Mouse (Mus musculus) induced T-regulatory cell, adult 2 months (primary cell): ENCODE measurements at regions not wholly inside any gene's neighbourhood (a gene's known extent, or its start where the extent isn't known, plus 50 kb on each side); places are given as distances from the start of the nearest gene placed in this dataset.
A peak's percentile ranks its signal among the peaks of the same experiment; 100 is the strongest.
"Not testable (repeated sequence)": the region's sequence is repeated elsewhere in the genome, so short reads cannot be mapped to it uniquely, and the experiment has no call there.

Source experiments
- DNase-seq: peaks from one replicate; pipeline ENCODE4 v3.0.0-alpha.2; 2012; ENCODE audit warnings: low read depth

DNA sequence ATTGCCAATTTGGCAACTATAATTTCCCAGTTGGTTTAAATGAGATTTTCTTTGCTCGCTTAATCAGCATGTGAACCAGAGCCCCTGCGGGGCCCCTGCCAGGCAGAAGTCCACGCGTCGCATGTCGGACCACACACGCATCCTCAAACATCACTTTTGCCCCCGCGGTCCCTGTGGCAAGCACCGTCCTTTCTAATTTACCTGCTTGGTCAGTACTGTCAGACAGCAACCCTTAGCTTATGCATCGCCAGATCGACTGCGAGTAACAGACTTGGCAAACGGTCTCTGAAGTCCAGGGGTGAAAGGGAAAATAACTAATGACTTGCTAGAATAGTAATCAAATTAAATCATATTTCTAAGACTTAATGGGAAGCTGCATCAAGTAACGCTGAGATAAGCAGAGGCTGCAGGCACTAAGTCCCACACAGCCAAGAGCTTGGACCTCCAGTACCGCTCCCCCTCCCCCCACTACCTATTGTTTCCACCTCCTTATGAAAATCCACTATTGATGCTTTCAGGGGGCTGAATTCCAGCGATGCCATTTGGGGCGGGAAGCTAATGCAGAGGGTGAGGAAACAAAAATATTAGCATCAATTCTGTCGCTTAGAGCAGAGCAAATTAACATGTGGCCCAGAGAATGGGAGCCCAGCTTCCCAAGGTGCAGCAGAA, 142.0 kb upstream of the Cntnap4 start:
- DNase-seq: no peak

DNA sequence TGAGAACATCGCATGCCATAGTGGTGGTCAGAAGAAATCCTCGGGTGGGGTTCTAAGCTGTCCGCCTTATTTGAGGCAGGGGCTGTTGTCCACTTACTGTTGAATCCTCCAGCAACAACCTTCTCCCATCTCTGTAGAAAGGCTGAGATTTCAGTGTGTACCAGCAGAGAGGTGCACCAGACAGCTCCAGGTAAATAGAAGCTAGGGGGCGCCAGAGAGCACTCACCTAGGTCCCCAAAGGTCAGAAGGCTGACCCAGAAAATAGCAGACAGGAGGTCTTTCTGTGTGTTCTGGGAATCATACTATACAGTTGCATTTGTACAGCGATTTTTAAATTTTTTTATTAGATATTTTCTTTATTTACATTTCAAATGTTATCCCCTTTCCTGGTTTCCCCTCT, 157.9 kb upstream of the Cntnap4 start:
- no peak for DNase-seq

DNA sequence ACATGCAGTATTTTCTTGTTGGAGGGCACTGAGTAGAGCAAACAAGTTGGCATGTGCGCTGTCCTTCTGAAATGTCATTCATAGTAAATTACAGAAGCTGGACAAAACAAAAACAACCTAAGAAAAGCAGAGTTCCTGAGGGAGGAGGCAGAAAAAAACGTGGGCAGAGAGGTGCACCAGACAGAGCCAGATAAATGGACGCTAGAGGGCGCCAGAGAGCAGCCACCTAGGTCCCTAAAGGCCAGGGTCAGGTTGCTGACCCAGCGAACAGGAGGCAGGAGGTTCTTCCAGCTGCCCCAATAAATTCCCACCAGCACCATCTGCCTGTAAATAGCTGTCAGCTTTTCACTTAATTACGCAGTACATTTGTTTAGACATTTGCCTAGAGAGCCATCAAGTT, 158.6 kb upstream of the Cntnap4 start:
- peak; percentile 4 for DNase-seq

DNA sequence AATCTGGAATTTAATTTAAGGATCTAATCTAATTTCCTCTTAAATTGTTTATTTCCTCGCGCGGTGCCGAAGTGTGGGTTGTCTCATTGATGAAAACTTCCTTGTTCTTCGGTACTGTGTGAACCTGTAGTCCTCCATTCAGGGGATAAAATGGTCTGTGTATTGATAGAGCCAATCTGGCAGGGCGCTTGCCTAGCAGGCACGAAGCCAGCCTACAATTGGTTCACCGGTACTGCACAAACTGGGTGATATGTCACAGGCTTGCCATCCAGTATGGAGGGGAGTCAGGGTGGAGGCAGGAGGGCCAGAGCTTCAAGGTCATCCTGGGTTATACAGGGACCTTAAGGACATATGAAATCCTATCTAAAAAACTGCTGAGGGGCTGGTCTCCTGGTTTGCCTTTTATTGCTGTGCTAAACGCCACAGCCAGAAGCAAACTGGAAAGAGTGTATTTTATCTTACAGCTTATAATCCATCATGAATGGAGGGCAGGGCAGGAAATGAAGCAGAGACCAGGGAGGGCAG, 161.6 kb upstream of the Cntnap4 start:
- DNase-seq: no peak

DNA sequence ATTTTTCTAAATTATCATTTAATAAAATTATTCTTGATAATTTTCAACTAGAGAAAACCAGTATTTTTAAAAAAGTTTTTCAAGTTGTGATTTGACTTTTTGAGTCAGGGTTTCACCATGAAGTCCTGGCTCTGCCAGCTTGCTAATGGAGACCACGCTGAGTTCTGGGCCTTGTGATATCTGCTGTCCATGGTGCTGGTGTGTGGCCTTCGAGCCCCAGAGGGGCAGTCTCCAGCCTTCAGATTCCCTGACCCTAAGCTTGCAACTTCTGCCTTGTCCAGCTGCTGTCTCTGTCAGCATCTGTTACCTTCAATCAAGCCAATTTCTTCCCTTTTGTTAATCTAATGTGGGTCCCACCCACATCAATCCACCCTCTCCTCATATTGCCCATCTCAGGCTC, 165.8 kb upstream of the Cntnap4 start:
- no peak for DNase-seq

DNA sequence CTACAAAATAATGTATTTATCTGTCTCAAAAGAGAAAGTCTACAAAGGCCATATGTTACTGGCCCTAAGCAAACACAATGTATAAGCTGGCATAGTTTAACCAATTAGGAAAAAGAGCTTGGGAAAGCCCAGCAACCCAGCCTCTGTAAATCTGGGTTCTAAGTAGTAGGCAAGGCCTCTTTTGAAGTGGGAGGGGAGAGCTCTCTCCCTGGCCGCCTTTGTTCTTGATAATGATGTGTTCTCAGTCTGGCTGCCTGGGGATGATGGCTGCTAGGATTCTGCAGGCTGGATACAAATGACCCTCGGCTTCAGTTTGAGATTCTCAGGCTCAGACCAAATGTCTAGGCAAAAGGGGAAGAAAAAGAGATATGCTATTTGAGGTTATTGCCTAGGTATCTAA, 172.4 kb upstream of the Cntnap4 start:
- no peak for DNase-seq

DNA sequence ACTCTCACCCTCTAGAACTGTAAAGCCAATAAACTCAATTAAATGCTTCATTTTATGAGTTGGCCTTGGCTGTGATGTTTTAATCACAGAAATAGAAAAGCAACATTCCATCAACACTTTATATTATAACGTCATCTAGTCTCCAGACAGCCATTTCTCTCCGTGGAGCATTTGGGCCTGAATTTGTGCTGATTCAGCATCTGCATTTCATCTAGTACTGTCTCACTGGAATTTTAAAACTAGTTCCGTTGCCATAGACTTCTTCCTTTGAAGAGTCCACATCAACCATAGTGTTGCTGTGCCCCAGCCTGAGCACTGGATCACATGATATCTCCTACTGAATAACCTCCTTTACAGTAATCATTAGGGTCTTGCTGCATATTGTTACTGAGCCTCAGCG, 179.7 kb upstream of the Cntnap4 start:
- DNase-seq: no peak

DNA sequence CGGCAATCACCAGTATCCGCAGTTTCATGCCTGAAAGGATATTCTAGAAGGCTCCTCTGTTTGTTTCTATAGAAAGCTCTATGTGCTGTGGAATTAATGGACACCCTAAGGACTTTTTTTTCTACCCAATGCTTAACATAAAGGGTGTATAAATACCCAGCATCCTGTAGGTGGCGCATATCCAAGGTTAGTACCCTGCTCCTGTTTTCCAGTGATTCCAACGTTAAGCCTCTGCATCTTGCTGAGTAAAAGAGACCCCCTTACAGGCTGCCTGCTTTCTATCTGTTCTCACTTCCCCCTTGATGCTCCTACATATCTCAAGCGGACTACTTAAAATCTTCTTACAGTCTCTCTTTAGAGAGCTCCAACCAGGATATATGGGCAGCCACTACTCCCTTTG, 221.5 kb upstream of the Cntnap4 start:
- no peak for DNase-seq

DNA sequence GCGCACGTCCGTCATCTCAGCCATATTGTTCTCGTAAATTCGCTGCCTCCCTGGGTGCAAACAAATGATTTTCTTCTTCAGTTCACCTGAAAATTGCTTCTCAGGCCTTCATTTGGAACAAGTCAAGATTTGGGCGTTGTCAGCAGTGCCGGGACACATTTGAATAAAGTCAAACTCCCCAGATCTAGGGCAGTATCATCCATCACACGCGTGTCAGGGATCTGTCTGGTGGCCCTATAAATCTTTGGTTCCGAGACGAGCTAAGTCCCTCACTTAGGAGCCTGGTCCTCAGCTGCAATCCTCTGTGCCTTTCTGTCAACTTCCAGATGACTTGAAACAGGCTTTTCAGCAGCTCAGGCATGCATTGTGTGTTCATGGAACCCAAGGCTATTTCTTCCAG, 236.7 kb upstream of the Cntnap4 start:
- DNase-seq: no peak

DNA sequence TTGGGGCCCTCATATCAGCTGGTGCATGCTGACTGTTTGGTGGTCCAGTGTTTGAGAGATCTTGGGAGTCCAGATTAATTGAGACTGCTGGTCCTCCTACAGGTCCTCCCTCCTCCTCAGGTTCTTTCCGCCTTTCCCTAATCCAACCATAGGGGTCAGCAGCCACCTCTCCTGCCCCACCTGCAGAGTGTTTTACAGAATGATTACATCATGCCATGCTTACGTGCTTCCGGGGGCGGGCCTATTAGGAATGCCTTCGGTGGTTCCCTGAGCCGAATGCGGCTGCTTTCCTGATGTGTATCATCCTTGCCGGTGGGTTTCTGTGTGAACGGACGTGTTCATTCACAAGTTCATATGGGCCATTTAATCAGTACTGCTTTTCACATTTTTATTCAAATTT, 237.8 kb upstream of the Cntnap4 start:
- DNase-seq: no peak

DNA sequence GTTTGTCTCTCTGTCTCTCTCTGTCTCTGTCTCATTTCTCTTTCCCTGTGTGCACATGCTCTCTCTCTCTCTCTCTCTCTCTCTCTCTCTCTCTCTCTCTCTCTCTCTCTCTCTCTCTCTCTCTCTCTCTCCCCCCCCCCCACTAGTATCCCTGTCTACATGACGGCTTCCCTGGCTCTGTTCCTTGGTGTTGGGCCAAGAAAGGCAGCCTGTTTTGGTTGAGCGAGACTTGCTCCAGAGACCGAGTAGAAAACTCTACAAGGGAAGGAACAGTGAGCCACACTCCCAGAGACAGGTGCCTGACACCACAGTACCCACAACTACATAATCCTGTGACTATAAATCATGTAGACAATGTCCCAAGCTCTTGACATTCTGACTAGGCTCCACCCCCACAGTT, 260.0 kb upstream of the Cntnap4 start:
- no peak for DNase-seq

DNA sequence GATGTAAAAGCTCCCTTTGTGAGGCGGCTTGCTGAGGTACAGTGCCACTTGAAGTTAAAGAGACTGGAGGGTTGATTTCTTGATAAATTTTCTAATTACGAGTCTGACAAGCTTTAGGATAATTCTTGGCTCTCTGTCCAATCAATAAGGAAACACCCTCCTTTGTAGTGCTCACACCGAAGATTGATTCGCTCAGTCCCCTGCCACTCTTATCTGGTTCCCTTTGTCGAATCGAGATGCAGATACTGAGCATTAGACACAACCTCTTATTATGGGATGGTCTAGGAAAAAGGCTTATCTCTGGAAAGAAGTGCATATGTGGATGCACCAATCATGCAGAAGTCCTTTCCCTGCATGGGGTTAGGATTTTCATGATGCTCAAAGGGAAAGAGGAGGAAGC, 261.5 kb upstream of the Cntnap4 start:
- DNase-seq: no peak

DNA sequence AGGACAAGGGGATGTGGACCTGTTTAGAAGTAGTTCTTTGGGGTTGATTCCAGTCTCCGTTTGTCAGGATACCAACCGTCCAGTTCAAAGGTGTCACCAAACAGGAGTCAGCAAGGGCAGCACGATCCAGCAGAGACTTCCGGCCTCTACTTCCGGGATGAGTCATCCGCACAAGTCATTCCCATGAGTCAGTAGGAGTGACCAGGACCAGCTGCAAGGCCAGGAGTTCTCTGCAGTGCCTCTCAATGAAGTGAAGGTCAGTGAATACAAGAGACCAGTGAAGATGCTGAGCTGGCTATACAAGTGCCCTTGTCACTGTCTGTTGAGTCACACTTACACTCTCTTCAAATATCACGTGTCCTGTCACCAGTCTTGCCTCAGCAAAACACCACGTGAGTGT, 272.8 kb upstream of the Cntnap4 start:
- DNase-seq: no peak

DNA sequence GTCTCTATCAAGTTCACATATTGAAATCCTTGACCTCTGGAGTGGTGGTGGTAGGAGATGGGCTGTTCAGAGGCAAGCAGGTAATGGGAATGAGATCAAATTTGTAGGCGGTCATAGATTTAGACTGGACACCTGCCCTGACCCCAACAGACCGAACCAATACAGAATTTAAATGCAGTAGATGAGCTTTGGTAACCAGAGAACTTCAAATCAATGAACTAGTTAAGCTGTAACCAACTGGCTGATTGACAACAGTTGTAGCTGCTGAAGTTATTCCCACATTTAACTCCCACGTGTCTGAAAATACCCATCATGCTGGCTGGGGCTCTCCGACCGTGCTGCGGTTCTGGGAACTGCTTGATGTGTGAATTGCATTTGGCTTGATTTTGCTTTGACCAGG, 268.5 kb upstream of the Gm6793 start:
- DNase-seq: no peak

DNA sequence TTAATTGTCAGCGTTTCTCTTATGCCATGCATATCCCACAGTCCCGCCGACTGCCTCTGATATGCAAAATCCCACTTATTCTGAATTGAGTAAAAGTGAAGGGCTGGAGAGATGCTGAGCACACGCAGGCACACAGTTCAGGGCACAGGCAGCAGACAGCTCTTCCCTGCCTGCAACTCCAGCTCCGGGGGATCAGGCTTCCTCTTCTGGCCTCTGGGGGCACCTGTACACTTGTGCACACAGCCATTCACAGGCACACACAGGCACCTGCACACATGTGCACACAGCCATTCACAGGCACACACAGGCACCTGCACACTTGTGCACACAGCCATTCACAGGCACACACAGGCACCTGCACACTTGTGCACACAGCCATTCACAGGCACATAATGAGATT, 254.8 kb upstream of the Gm6793 start:
- DNase-seq: no peak

DNA sequence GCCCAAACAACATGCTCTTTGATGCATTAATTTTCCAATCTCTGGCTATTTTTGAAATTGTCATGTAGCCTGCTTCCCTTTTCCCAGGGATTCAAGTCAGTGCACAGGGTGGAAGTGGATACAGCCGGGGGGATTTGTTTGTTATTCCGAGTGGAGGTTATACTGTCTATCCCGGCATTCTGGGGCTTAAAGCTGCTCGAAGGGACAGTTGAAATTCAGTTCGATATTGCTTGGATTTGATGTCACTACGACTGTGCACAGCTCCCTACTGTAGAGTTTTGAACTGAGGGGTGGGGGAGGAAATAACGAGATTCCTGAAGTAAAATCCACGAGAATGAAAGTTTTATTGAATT, 254.4 kb upstream of the Gm6793 start:
- DNase-seq: no peak

DNA sequence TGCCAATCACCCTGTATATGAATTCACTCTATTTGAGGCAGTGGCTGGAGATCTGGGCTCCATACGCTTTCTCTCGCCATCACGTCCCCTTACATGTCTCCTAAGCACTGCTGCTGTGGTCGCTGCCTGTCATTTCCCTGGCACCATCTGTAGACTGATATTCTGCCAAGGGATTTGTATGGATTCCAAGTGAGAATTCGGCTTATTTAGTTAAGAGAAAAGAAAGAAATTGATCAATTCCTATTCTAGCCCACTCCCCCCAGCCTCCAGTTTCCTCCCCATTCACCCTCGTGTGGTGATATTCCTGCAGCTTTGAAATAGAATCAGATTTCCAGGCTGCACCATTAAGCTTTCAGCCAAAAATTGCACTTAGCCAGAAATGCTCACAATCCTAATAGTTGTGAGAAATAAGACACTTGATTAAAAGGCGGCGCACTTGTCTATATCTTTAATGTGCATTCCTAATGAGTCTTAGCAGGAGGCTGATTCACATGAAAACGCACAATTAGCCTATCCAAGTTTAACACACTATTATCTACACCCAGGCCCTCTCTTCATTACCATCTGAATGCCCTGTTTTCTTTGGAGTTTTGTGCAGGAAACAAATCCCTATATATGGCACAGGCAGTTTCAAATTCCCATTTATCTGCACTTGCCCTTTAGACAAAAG, 253.8 kb upstream of the Gm6793 start:
- DNase-seq: no peak

DNA sequence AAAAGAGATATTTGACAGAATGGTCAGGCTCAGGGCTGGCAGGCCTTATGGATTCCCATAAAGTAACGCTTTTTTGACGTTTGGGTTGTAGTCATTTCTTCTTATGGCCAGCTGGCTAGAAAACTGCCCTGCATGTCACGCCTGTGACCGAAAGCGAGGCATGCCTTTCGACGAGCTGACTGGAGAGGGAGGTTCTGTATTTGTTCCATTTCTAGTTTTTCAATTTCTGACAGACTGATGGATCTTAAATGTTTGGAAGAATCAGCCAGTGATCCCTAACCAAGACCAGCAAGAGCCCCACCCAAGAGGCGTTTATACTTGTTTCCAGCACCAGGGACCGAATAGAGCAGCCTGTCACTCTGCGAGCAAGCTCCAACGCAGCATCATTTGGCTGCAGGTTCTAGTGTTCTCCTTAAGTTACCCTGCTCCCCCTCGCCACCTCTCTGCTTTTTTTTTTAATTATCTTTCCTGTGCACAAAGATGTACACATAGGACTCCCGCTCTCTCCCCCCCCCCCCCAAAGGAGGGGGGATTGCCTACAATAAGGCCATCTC, 243.2 kb upstream of the Gm6793 start:
- no peak for DNase-seq

DNA sequence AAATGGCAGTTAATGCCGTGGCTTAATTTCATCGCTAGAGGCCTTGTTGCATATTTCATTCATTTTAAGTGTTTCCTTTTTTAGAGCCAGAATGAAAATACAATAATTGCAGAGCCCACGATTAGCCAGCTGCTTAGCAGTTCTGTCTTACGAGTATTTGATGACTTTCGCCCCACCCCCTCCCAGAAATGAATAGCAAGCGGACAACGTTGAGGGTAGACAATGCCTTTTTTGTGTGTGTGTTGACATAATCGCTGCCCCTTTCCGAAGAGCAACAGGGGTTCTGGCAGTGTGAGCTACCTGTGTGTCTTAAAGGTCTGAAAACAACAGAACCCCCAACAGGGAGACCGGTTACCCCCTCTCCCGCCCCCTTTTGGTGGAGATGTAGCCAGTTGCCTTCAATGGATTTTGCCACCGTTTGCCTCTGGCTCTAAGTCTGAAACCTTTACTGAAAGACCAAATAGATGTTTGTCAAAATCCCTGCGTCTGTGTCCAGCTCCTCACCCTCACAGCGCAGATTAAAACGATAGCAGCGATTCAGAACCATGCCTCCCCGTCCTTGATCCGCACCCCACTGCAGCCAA, 242.6 kb upstream of the Gm6793 start:
- DNase-seq: no peak

DNA sequence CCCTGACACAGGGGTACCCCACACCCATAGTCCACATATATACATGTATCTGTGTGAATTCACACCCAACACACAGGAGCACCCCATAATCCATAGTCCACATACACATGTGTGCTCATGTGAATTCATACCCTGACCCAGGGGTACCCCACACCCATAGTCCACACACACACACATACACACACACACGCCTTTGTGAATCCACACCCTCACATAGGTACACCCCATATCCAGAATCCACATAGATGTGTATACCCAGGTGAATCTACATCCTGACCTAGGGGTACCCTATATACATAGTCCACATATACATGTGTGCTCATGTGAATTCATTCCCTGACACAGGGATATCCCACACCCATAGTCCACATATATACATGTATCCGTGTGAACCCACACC, 231.8 kb upstream of the Gm6793 start:
- not testable (repeated sequence) for DNase-seq

DNA sequence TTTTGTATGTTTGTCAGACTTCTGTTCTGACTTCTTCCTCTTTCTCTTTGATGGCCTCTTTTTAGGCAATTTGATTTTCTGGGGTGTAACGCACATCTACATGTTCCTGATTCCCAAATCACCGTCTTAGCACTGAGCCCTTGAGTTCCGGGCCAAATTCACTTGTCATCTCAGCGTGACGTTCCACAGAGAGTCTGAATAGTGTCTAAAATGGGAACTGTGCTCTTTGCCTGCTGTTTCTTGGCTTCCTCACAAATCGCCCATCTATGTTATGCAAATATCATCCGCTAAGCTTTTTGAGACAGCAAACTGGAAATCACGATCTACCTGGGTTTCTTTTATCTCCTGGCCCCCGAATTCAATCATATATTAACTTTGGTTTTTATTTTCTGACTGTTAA, 223.8 kb upstream of the Gm6793 start:
- no peak for DNase-seq

DNA sequence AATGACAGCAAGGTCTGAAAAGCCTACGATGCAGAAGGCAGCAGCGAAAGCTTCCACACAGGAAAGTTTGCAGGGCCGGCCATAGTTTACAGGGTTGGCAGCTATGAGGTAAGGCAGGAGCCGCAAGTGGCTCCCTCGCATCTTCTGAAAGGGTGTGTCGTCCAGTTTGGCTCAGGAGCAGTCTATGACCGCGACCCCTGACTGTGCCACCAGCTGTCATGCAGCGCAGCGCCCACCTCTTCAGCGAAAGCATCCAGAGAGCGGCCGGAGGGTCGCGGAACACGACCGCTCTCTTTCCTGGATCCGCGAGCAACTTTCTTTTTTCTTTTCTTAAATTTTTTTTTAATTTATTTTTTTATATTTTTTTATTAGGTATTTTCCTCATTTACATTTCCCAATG, 221.9 kb upstream of the Gm6793 start:
- not testable (repeated sequence) for DNase-seq

DNA sequence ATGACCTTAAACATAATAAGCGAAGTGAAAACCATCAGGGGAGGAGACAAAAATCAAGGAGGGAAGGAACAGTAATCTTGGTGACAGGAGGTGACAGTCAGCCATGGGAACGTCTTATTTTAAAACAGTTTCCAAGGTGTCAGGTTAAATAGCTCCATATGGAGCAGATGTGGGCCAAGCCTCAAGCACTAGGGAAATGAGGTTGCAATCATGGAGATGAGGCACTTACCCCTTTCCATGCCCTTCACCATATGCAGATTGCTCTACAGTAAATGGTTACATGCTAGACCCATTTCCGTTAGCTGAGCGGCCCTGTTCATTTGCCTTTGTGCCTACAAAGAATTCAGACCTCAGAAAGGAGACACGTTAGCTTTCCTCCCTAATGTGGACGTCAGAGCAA, 204.8 kb upstream of the Gm6793 start:
- DNase-seq: no peak
